Mouse (Mus musculus): Measurements from ENCODE around the gene Smug1. TPM values are rescaled to one million over a fixed set of nuclear protein-coding genes. Genes with fewer than 3 reads are reported as not detected.
A peak's percentile ranks its signal among the peaks of the same experiment; 100 is the strongest.

Smug1 gene
- total RNA-seq, 4 experiments from 2014 or later, result 10.0 to 19.3 (median 12.3) TPM

DNA sequence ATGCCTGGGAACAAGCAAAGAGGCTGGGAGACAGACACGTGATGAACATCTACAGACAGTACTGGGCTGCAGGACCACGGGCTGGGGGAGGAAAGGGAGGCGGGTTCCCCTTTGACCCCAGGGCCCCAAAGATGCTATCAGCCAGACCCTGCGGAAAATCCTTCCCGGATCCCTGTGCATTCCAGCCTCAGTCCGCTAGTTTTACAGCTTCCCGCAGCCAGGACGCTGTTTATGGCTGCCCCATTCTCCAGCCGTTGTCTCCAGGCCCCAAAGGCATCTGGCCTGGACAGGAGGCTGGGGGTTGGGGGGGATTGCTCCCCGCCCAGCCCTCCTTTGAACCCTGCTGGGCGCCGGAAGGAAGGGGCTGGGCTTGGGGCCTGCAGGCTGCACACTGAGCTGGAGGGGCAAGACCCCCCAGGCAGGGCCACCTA lies 10.7 kb upstream of the Smug1 start:
- no peak for DNase-seq (ENCODE audit: low spot score in 2 of 2)

DNA sequence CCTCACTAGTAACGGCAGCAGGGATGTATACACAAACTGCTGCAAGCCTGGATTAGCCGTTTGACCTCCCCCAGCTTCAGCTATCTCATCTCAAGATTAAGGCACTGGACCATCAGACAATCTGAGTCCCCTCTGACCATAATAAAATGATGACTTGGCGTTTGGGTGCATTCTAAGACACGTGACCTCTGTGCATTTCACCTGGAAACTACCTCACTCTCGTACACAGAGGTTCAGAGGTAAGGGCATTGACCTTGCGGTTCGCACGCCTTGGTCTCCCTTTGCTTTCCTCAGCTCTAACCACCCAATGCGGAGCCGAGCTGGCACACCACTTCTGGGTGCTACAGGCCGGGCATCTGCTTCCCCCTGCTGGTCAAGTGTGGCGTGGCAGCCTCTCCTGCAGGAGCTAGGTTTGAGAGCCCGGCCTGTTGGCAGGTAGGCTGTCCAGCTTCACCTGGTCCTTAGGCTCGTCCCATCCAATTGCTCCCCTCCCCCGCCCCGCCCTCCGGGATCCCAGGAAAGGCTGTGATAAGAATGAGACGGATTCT lies 10.1 kb upstream of the Smug1 start:
- DNase-seq (ENCODE audit: low spot score in 2 of 2), result peak; percentile 91

DNA sequence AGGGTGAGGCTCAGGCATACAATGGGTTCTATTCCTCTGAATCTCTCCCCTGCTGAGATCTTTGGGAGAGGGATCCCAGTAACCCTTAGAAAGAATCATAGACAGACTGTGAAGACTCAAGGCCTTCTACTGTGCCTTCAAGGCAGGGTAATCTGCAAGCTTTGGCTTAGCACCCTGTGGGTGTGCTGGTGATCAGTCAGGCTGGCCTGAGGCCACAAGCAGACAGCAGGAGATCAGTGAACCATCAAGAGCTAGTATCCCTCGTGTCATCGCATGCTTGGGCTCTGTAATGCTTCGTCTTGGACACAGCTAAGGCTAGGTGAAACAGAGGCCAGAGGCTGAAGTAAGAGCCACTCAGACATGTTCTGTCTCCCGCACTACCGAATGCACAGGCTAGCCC lies 6.4 kb upstream of the Smug1 start:
- no peak for DNase-seq (ENCODE audit: low spot score in 2 of 2)

DNA sequence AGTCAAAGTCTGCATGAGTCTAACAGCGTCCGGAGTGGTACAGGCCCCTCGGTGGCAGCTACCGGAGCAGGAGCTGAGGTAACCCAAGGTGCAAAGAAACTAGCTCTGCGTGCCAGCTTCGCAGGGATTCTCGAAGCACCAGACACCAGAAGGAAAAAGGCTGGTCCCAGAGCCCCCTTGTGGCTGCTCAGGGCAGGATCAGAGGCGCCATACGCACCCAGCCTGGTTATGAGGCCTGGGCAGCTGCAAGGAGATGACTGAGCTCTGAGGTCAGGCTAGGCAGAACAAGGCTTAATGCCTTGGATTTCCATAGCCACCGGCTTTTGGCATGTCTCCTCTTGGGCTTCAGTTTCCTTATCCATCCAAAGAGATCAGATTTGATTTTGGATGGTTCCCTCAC lies 5.6 kb upstream of the Smug1 start:
- DNase-seq (ENCODE audit: low spot score in 2 of 2), result peak; percentile 71 to 77

DNA sequence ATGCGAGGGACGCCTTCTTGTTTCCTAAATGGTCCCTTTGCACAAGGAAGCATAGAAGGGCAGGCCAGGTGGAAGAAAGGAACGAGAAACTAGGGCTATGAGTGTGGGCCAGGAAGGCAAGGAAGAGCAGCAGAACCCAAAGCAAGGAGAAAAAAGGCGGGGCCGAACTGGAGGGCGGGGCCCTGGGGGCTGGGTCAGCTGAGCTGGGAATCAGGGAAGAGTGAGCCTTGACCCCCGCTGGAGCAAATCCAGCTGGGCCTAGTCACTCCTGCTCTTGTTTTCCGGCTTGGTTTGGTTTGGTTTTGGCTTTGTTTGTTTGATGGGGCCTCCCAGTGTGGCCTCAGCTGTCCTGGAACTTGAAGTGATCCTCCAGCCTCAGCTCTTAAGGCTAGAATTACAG lies 4.4 kb upstream of the Smug1 start:
- peak in 1 of 2 experiments; percentile 50 for DNase-seq (ENCODE audit: low spot score in 2 of 2)

DNA sequence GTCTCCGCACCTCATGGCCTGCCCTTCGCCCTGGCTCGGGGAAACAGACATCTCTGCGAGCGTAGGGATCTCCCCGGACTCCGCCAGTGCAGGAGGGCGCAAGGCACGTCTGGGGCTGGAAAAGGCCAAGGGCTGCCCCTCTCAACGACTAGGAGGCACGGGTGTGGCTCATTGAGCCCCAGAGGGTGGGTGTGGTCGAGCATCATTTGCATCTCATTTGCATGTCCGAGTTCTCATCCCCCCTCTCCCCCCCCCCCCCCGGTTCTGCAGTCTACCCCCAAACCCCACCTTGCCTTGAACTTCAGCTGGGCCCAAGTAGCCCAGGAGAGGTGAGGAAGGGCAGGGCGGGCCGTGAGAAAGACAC lies 3.4 kb upstream of the Smug1 start:
- no peak for DNase-seq (ENCODE audit: low spot score in 2 of 2)

DNA sequence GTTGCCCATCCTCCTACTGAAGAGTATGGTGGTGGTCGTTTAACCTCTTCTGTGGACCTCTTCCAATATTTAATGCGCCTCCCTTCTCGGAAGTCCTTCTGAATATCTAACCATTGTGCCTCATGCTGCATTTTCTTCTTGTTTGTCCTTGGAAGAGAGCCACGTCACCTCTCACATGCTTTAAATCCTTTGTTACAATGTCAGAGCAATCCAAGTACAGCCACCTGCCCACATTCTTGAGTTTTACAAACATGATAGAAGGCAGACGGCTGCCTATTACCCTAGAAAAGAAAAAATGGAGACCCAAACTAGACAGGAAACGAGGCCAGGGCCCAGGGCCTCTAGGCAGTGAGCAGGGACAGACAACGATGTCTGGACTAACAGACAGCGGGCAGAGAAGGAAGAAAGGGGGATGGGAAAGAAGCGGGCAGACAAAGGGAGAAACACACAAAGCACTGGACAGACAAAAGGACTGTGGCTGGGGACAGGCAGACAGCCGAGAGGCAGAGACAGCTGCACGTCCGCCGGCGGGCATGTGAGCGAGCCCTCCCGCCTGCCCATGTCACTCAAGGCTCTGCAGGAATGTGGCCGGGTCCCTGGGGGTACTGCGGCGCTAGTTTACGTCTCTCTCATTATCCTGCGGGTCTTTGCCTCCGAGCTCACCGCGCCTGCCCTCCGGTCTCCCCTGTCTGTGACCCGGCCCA lies 2.9 kb upstream of the Smug1 start:
- DNase-seq (ENCODE audit: low spot score in 2 of 2), result no peak

DNA sequence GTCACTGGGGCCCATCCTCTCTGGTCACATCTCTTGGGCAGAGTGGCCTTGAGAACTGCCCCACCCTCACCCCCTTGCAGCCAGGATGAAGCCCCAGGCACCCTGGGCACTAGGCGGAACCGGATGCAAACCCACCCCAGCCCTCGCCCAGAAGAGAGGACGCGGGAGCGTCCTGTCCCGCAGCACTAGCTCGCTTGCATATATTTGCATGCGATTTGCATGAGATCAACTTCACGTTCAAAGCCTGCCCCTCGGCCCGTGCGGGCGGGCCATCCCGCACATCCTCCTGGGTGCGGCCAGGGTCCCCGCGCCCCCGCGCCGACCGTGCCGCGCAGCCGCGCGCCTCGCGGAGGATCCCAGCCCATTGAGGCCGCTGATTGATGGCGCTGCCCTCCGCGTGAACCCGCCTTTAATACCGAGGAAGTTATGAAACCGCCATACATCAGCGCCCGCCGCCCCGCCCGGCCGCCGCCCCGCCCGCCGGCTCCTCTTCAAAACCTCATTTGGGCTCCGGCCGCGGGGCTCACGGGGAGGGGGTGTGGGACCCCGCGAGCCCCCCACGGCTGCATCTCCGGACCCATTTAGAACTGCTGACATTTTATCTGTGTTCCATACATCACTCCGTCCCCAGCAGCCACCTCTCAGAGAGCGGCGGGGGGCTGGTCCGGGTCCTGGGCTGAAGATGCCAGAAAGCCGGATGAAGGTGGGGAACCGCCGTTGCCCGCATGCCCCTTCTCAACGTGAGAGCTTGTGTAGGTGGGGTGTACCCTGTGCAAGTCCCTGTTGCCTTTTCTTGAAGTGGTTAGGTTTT lies 2.1 kb upstream of the Smug1 start:
- DNase-seq (ENCODE audit: low spot score in 2 of 2), result no peak

DNA sequence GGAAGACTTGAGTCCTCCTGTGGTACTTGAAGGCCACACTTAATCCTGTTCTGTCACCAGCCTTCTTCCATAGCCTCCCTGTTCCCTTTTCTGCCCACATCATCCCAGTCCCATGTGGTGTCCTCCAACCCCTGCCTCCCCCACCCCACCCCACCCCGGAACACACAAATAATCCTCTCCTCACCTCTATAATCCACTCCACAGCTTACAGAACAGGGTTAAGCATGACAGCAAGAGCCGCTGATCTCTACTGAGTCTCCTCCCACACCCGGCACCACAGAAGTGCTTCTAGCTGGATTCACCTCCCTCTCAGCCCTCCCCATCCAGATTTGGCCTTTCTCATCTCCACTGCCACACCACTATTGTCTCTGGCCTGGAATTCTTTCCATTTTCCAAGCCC lies 894 bp upstream of the Smug1 start:
- DNase-seq (ENCODE audit: low spot score in 2 of 2), result no peak

DNA sequence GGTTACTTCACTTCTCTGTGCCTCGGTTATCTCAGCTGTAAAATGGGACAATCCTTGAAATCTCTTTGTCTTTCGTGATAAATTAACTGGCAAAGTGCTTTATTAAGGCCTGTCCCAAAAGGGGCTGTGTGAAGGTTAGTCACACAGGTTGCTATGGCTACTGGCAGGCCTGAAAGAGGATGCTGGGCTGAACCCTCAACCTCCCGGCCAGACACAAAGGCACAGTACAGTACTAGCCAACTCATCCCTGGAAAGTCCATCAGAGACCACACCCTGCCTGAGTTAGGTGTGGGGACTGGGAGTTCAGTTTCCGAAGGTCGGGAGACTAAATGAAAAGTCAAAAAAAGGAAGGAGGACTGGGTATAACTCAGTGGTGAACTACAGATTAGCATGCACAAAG lies 968 bp downstream of the Smug1 start:
- no peak for DNase-seq (ENCODE audit: low spot score in 2 of 2)

DNA sequence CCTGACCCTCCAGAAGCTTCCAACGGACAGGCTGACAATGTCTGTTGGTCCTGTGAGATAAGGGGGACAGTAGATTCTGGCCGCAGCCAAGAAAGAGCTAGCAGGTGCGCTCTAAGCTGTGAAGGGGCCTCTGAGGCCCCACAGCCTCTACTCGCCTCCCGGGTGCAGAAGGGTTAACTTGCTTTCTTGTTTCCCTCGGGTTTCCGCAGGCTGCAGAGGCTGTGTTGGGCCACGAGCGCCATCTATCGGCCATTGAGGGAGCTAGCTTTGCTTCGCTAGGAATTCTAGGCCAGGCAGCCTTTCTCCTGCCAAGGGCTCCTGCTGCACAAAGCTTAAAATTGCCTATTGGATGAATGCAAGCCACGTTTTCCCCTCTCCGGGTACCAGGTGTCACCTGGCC lies 1.5 kb downstream of the Smug1 start:
- peak; percentile 74 to 81 for DNase-seq (ENCODE audit: low spot score in 2 of 2)

DNA sequence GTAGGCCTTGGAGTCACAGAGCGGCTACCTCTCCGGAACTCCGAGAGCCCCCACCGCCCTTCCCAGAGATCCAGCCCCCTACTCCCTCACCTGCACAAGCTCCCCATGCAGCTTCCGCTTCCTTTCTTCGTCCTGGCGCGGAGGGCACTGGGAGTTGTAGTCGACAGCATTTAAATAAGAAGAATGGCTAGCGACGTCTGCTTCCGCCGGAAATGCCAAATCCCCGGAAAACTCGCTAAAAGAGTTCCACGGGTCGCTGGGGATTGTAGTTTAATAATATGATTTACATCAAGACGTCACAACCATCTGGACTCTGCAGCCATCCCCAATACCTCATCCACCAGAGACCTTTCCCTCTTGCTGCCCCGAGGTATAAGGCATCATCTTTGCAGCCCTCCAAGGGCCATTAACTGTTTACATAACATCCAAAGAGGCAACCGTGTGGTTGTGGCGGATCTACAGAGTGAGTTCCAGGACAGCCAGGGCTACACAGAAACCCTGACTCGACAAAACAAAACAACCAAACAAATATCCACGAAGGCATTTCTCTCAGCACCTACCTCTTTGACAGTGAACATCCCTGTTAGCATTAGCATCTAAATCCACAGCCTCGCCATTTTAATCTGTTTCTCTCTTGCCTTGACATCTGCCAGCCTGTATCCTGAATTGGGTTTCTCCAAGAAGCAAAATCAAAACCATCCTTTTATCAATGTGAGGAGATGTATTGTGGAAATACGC lies 3.5 kb downstream of the Smug1 start:
- DNase-seq (ENCODE audit: low spot score in 2 of 2), result peak; percentile 79 to 85

DNA sequence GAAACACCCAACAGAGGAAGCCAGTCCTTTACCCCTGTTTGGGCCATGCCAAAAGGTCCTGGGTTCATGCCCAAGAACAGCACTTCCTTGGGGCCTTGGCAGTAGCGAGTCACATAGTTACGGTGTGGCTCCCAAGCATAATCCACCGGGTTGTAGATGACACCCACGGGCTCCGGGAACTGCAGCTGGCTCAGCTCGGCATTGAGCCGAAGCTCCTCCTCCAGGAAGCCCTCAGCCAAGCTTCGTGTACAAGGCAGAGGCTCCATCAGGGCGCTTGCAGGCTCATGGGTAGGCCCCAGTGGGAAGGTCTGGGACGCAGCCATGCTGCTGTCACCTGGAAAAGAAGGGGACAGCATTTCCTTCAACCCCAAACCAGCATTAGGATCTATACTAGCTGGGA lies 9.3 kb downstream of the Smug1 start:
- DNase-seq (ENCODE audit: low spot score in 2 of 2), result no peak

DNA sequence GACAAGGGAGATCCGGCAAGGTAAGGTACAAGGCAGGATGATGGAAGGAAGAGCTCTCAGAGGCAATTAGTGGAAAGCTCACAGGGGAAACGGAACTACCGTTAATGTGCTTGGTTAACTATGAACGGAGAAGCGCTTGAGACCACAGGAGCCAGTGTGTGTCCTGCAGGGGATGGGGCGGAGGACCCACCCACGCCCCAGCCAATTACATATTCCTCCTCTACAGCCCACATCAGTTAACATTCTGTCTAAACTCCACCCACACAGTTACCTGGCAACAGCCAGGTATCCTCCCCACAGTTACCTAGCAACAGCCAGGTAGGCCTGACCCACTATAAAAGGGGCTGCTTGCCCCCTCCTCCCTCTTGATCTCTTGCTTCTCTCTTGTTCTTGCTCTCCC lies 10.0 kb downstream of the Smug1 start:
- DNase-seq (ENCODE audit: low spot score in 2 of 2), result no peak

DNA sequence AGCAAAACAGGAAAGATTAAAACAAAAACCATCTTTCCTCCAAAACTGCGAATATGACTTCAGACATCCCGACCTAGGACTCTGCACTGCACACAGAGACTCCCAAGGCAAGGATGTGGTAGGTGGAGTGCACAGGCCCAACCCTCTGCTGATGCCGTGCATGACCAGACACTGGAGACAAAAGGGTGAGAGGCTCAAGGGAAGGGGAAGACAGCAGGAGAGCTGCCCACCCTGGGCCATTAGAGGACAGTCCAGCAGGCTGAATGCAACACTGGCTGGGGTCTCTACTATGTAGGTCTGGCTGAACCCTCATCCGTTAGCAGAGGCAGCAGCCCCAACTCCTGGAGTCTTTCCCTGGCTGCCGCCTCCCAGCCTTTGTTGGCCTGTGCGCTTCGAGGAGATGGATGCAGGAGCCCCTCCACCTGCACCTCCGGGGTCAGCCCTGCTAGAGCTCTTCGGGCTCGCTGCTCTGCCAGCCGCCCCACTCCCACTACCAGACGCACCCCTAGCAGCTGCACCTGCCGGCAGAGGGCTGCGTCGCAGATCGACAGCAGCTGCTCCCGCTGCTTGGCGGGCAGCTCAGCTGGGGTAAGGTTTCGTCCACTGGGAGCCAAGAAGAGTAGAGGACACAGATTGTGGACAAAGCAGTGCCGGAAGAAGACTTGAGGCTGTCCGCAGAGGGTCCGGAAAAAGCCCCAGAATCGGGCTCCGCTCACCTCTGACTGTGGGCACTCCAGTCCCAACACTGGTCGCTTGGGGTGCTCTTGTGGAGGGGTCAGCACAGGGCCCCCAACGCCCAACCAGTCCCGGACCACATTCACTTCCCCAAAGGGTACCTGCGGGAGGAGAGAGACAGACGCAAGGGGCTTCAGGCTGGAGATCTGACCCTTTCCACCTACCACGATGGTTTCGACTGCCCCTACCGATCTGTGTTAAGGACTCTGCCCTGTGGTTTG lies 11.2 kb downstream of the Smug1 start:
- DNase-seq (ENCODE audit: low spot score in 2 of 2), result peak in 1 of 2 experiments; percentile 70

DNA sequence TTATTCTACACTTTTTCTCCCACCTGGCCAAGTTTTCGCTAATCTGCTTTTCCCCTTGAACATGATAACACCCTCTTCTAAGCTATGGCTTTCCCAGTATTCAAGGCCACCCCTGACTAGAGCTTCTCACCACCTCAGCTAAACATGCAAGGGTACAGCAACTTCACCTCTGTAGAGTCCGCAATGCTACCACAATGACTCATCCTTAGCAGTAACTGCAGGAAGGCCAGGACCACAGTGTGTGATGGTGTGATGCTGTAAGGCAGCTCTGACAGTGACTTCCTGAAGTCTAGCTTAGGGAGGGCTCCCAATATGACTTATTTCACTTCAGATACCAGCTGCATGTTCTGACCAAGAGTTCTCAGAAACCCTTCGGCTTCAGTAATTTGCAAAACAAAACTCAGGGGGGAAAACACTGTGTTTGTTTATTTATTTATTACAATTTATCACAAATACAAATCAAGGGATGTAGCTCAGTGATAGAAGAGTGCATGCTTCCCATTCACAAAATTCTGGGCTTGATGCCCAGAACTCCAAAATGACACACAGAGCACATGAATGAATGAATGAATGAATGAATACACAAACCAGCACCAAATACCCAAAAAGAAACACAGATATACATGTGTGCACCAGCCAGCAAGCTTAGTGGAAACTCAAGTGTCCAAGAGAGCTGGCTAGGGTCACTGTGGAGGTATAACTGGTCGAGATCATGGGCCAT lies 13.8 kb downstream of the Smug1 start:
- no peak for DNase-seq (ENCODE audit: low spot score in 2 of 2)

DNA sequence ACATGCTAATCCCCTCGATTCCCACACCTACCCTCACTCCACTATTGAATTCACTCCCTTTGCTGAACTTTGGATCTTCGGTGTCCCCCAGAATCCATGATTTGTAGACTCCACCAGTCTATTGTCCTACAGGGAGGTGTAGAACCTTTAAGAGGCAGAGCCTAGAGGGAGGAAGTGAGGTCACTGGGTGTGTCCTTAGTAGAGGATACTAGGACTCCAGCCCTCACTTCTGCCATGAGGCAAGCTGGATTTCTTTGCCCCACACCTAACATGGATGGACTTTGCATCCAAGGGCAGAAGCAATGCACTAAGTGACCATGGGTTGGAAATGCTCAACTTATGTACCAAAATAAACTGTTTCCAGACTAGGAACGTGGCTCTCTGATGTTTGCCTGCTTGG lies 14.5 kb downstream of the Smug1 start:
- DNase-seq (ENCODE audit: low spot score in 2 of 2), result no peak

DNA sequence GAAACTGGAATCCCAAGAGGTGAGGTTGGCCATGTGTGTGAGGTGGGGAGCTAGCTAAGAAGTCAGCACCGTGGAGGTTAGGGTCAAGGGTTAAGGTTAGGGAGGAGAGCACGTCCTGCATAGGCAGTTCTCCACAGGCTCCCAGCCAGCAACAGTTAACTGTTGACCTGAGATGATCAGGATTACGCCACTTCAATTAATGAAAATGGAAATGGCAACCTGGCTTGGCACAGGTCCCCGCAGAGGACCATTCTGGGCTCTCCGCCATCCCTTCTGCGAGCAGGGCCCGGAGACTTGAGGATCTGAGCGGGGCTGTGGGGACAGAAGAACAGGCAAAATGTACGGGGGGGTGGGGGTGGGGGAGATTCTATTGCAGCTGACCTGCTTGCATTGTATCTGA lies 19.1 kb downstream of the Smug1 start:
- DNase-seq (ENCODE audit: low spot score in 2 of 2), result no peak

DNA sequence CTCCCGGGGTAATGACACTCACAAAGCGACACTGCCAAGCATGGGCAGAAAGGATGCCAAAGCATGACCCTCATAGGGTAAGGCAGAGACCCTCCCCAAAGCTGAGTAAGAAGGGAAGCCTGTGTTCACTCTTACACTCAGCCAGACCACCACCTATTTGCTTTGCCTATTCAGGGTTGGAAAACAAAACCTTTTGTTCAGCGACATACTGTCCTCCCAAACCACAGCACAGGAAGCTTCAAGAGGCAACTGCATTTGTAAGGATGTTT lies 19.5 kb downstream of the Smug1 start:
- no peak for DNase-seq (ENCODE audit: low spot score in 2 of 2)

DNA sequence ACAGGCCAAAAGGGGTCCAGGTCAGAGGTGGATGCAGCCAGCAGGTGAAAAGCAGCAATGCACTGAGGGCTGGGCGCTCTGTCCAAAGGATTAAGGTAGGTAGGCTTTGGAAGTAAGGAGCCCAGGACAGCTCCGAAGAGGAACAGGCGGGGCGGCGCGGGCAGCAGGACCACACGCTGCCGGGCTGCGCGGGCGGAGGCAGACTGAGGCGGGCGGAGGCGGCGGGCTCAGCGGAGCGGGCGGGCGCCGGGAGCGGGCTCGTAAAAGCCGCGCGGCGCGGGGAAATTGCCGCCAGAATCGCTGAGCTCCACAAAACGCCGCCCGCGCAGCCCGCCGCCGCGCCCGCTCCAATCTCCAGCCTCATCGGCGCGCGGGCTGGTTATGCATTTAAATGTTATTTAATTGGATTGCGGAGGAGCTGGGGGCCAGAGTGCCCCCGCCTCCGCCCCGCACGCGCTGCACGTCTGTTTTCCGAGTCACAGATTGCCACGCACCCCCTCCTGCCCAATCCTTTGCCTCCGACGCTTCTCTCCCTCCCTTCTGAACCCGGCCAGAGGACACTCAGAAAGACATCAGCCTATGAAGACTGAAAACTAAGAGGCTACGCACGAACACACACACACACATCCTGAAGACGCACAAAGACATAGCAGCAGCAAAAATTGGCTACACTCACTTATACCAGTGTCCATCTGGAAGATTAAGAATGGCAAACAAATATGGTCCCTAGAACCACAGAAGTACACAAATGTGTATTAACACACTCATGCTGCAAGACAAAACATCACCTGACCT lies 20.1 kb downstream of the Smug1 start:
- no peak for DNase-seq (ENCODE audit: low spot score in 2 of 2)

All from gastrocnemius, adult 8-10 months (tissue).